Mouse (Mus musculus): Measurements from ENCODE around the gene Prpsap2. TPM values are rescaled to one million over a fixed set of nuclear protein-coding genes. Genes with fewer than 3 reads are reported as not detected.

Prpsap2 gene
- total and polyA plus RNA-seq, 2 experiments from 2014 or later, result 40.7 to 42.7 TPM

DNA sequence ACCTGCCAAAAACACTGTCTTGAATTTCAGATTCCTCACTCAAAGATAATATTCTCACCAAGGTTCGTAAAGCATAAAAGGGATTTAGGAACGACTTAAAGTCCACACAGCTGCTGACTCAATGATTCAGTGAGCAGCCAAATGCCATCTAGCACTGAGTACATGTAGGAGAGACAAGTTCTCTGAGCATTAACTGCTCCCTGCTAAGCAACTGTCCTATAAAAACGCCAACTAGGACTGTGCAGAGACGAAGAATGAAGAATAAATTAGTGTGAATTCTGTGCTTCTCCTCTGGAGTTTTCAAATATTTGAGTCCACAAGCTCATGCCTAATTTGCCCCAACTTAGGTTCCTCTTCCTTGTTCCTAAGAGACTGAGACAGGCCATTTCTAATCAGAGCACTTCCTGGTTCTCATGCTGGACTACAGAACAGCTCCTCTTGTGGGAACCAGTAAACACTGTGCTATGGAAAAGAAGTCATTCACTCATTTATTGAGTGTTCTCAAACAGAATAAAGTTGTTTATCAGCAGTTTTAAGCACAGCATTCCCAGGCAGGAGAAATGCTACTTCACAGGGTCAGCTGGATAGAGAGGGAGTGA lies 12.8 kb upstream of the Prpsap2 start:
- peaks cover 26% of the 10 kb centered on the region; the same call in 1 of the 2 replicates for H3K36me3 ChIP-seq (ENCODE audit: insufficient read depth, low read length)
- 85% methylated on average over 4 of the region's 4 CpGs for WGBS
- H3K4me1 ChIP-seq (ENCODE audit: insufficient read depth, low read length), result no peaks in the 10 kb centered on the region
- H3K27ac ChIP-seq, result no peak overlapping the region
- ATAC-seq (no peak), DNase-seq (ENCODE audit: low spot score) (no peak)
- H3K9me3 ChIP-seq (ENCODE audit: low read length), result no peaks in the 10 kb centered on the region
- no peak overlapping the region for H3K4me2 ChIP-seq (ENCODE audit: low read depth, low read length)
- no peaks in the 10 kb centered on the region for H3K27me3 ChIP-seq (ENCODE audit: insufficient read depth, low read length)
- H3K9ac ChIP-seq (replicated peaks; ENCODE audit: low read length), result no peak overlapping the region
- no peak overlapping the region for H3K4me3 ChIP-seq (ENCODE audit: low read length)
- no peak for TF ChIP-seq CTCF (IDR thresholded peaks at IDR 0.05; ENCODE audit: low read depth)

DNA sequence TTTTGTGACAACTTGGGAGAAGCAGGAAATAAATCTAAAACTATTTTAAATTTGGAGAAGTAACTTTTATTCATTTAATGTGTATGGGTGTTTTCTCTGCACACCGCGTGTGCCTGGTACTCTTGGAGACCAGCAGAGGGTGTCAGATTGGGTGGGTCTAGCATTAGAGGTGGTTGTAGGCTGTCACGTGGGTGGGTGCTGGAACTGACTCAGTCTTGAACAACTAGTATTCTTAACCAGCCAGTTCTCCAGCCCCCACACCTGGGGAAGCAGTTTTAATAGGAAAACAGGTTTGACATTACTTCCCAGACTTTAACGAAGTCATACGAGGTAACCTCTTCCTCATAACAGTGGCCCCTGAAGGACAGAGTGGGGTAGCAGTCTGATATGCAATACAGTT lies 1.4 kb downstream of the Prpsap2 start:
- Histone ChIP-seq H3K9me3 (ENCODE audit: low read length) (no peaks in the 10 kb centered on the region), H3K27me3 (ENCODE audit: insufficient read depth, low read length) (no peaks in the 10 kb centered on the region), H3K4me1 (ENCODE audit: insufficient read depth, low read length) (no peaks in the 10 kb centered on the region; the same call in 1 of the 2 replicates), H3K4me2 (ENCODE audit: low read depth, low read length) (peak overlapping the region; percentile 63), H3K36me3 (ENCODE audit: insufficient read depth, low read length) (no peaks in the 10 kb centered on the region; the same call in 1 of the 2 replicates), H3K27ac (no peak overlapping the region), H3K4me3 (ENCODE audit: low read length) (peak overlapping the region; percentile 63), H3K9ac (replicated peaks; ENCODE audit: low read length) (no peak overlapping the region)
- no peak for DNase-seq (ENCODE audit: low spot score)
- no peak for ATAC-seq
- peak; percentile 44 for TF ChIP-seq CTCF (IDR thresholded peaks at IDR 0.05; ENCODE audit: low read depth)
- 60% methylated on average over 5 of the region's 5 CpGs for WGBS

DNA sequence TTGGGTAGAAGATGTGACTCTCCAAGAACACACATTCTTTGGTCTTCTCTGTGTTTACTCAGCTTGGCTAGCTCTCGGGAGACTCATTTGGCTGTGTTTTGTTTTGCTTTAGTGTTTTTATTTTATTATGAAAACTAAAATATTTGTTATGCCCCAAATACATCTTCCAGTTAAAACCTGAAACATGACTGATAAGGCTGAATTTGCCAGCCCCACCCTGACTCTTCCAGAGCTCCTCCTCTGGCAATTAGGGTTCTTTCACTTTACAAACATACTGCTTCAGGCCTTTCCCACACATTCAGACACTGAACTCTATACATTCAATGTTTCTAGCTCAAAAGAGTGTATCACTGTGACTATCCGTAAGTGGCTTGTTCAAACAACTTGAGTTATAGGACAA lies 4.7 kb downstream of the Prpsap2 start:
- no peak overlapping the region for H3K27ac ChIP-seq
- ATAC-seq (no peak), DNase-seq (ENCODE audit: low spot score) (no peak)
- H3K4me3 ChIP-seq (ENCODE audit: low read length), result no peak overlapping the region
- H3K4me2 ChIP-seq (ENCODE audit: low read depth, low read length), result no peak overlapping the region
- H3K36me3 ChIP-seq (ENCODE audit: insufficient read depth, low read length), result no peaks in the 10 kb centered on the region; the same call in 1 of the 2 replicates
- no peaks in the 10 kb centered on the region for H3K27me3 ChIP-seq (ENCODE audit: insufficient read depth, low read length)
- no peak for TF ChIP-seq CTCF (IDR thresholded peaks at IDR 0.05; ENCODE audit: low read depth)
- no peaks in the 10 kb centered on the region for H3K9me3 ChIP-seq (ENCODE audit: low read length)
- H3K4me1 ChIP-seq (ENCODE audit: insufficient read depth, low read length), result no peaks in the 10 kb centered on the region; the same call in 1 of the 2 replicates
- 90% methylated on average over 2 of the region's 2 CpGs for WGBS
- no peak overlapping the region for H3K9ac ChIP-seq (replicated peaks; ENCODE audit: low read length)

DNA sequence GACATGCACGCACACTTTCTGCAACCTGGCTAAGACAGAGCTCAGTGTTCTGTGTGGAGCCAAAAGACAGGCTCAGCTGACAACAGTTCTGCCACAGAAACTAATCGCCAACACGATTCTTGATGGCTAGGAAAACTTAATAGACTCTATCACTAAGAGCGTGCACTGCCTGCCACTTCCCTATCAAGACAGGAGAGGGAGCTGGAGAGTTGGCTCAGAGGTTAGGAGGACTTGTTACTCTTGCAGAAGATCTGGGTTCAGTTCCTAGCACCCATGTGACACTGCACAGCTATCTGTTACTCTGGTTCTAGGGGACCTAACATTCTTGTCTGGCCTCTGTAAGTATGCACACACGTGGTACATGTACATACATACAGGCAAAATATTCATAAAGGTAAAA lies 10.3 kb downstream of the Prpsap2 start:
- TF ChIP-seq CTCF (IDR thresholded peaks at IDR 0.05; ENCODE audit: low read depth), result peak; percentile 49; the same call in 1 of the 2 replicates
- Histone ChIP-seq H3K4me3 (ENCODE audit: low read length) (no peak overlapping the region), H3K4me2 (ENCODE audit: low read depth, low read length) (no peak overlapping the region), H3K27ac (no peak overlapping the region), H3K27me3 (ENCODE audit: insufficient read depth, low read length) (no peaks in the 10 kb centered on the region), H3K4me1 (ENCODE audit: insufficient read depth, low read length) (no peaks in the 10 kb centered on the region), H3K9ac (replicated peaks; ENCODE audit: low read length) (no peak overlapping the region), H3K36me3 (ENCODE audit: insufficient read depth, low read length) (peaks cover 16% of the 10 kb centered on the region; the same call in 1 of the 2 replicates), H3K9me3 (ENCODE audit: low read length) (no peaks in the 10 kb centered on the region)
- ATAC-seq, result no peak
- DNase-seq (ENCODE audit: low spot score), result no peak
- WGBS, result 77% methylated on average over 5 of the region's 5 CpGs

DNA sequence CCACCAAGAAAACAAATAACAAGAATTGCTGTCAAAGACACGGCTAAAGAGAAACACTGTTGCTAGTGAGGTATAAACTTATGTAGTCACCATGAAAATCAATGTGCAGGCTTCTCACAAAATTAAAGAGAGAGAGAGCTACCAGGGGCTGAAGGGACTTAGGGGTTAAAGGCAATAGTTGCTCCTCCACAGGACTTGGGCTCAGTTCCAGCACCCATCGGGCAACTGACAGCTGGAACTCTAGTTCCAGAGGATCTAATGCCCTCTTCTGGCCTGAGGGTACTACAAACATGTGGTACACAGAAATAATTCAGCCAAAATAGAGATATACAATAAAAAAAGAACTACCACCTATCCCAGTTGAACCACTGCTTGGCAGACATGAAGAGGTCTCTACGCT lies 14.7 kb downstream of the Prpsap2 start:
- no peak overlapping the region for H3K27ac ChIP-seq
- no peaks in the 10 kb centered on the region for H3K9me3 ChIP-seq (ENCODE audit: low read length)
- no peak overlapping the region for H3K9ac ChIP-seq (replicated peaks; ENCODE audit: low read length)
- peaks cover 24% of the 10 kb centered on the region; the same call in 1 of the 2 replicates for H3K36me3 ChIP-seq (ENCODE audit: insufficient read depth, low read length)
- WGBS, result 46% methylated on average over 3 of the region's 3 CpGs
- DNase-seq (ENCODE audit: low spot score) (peak; percentile 50), ATAC-seq (no peak)
- H3K4me1 ChIP-seq (ENCODE audit: insufficient read depth, low read length), result no peaks in the 10 kb centered on the region
- 0 out of 2 replicates have a peak, but pooled peaks have one; percentile 6 for TF ChIP-seq CTCF (IDR thresholded peaks at IDR 0.05; ENCODE audit: low read depth)
- no peaks in the 10 kb centered on the region for H3K27me3 ChIP-seq (ENCODE audit: insufficient read depth, low read length)
- no peak overlapping the region for H3K4me2 ChIP-seq (ENCODE audit: low read depth, low read length)
- H3K4me3 ChIP-seq (ENCODE audit: low read length), result no peak overlapping the region

DNA sequence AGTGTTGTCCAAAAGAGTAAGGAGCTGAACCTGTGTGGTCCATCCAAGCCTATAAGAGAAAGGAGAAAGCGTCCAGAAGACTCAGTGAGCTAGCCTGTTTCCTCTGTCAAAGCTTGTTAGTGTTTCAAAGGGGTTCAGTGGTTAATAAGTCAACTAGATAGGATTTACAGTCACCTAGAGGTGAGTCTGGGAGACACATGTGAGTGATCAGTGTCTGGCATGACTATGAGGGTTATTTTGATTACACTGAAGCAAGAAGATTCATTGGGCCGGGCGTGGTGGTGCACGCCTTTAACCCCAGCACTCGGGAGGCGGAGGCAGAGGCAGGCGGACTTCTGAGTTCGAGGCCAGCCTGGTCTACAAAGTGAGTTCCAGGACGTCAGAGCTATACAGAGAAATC lies 16.1 kb downstream of the Prpsap2 start:
- no peaks in the 10 kb centered on the region for H3K9me3 ChIP-seq (ENCODE audit: low read length)
- 97% methylated on average over 9 of the region's 9 CpGs for WGBS
- H3K4me3 ChIP-seq (ENCODE audit: low read length), result no peak overlapping the region
- DNase-seq (ENCODE audit: low spot score) (no peak), ATAC-seq (no peak)
- no peak overlapping the region for H3K27ac ChIP-seq
- no peak for TF ChIP-seq CTCF (IDR thresholded peaks at IDR 0.05; ENCODE audit: low read depth)
- no peak overlapping the region for H3K9ac ChIP-seq (replicated peaks; ENCODE audit: low read length)
- no peaks in the 10 kb centered on the region for H3K27me3 ChIP-seq (ENCODE audit: insufficient read depth, low read length)
- H3K4me2 ChIP-seq (ENCODE audit: low read depth, low read length), result no peak overlapping the region
- no peaks in the 10 kb centered on the region for H3K4me1 ChIP-seq (ENCODE audit: insufficient read depth, low read length)
- H3K36me3 ChIP-seq (ENCODE audit: insufficient read depth, low read length), result peaks cover 23% of the 10 kb centered on the region; the same call in 1 of the 2 replicates

DNA sequence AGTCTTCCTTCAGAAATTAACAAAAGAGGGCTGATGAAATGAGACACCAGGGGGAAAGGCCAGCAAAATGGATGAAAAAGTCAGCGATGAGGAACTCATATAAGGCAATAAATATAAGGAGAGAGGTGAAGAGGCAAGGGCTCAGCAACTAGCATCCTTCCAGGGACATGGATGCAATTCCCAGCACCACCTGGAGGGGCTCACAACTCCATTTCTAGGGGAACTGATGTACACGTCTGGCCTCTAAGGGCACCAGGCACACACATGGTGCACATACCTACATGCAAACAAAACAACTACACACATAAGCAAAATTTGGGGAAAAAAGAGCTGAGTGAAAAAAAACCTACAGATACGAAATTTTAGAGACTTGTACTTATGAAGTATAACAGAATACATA lies 17.4 kb downstream of the Prpsap2 start:
- TF ChIP-seq CTCF (IDR thresholded peaks at IDR 0.05; ENCODE audit: low read depth), result peak; percentile 53

More for the DNA sequence above, 17.4 kb downstream of the Prpsap2 start:
- Histone ChIP-seq H3K4me3 (ENCODE audit: low read length) (no peak overlapping the region), H3K9me3 (ENCODE audit: low read length) (no peaks in the 10 kb centered on the region), H3K27me3 (ENCODE audit: insufficient read depth, low read length) (no peaks in the 10 kb centered on the region), H3K36me3 (ENCODE audit: insufficient read depth, low read length) (peaks cover 28% of the 10 kb centered on the region), H3K27ac (no peak overlapping the region), H3K4me1 (ENCODE audit: insufficient read depth, low read length) (no peaks in the 10 kb centered on the region), H3K9ac (replicated peaks; ENCODE audit: low read length) (no peak overlapping the region), H3K4me2 (ENCODE audit: low read depth, low read length) (no peak overlapping the region)
- WGBS, result 62% methylated on average over 3 of the region's 3 CpGs
- ATAC-seq, result no peak
- no peak for DNase-seq (ENCODE audit: low spot score)

All from hindbrain, postnatal 0 days (tissue).